Mouse (Mus musculus) ES-E14 (cell line): ENCODE measurements around the gene Kat2a. TPM values are rescaled to one million over a fixed set of nuclear protein-coding genes. Genes with fewer than 3 reads are reported as not detected.

Experiments used
- DNase-seq: peaks from one replicate; pipeline ENCODE4 v3.0.0-alpha.2; 2013; ENCODE audit warnings: low read depth, low spot score
- H3K27ac ChIP-seq: 2 replicates; pipeline ENCODE4 v1.5.1; 2012; ENCODE audit warnings: low read depth, mild to moderate bottlenecking, low read length, moderate library complexity, mixed read lengths; ENCODE audit not compliant: poor library complexity, insufficient read depth, severe bottlenecking
- H3K36me3 ChIP-seq: 2 replicates; pipeline ENCODE4 v1.6.1; 2012; ENCODE audit warnings: mild to moderate bottlenecking, low read length, moderate library complexity, mixed read lengths; ENCODE audit not compliant: control insufficient read depth, poor library complexity, insufficient read depth, severe bottlenecking
- H3K4me1 ChIP-seq, 2 experiments: fragments of 150-350 bp in 1 of 2; sonication (generic) in 1 of 2; 2 replicates each; pipeline ENCODE4 v1.6.1; 2012; ENCODE audit warnings: low read length in 2 of 2, mild to moderate bottlenecking in 1 of 2, mixed read lengths in 1 of 2; ENCODE audit not compliant: control insufficient read depth in 2 of 2, insufficient read depth in 2 of 2, poor library complexity in 1 of 2
- H3K4me3 ChIP-seq, 2 experiments: fragments of 150-350 bp in 1 of 2; sonication (generic) in 1 of 2; 2 replicates each; pipeline ENCODE4 v1.5.1; 2012; ENCODE audit warnings: low read length in 2 of 2, low read depth in 1 of 2, mild to moderate bottlenecking in 1 of 2, mixed read lengths in 1 of 2; ENCODE audit not compliant: insufficient read depth in 1 of 2, poor library complexity in 1 of 2, severe bottlenecking in 1 of 2
- H3K9ac ChIP-seq: 2 replicates; pipeline ENCODE4 v1.6.1; 2012; ENCODE audit warnings: low read depth, mild to moderate bottlenecking, low read length, mixed read lengths; ENCODE audit not compliant: poor library complexity, insufficient read depth, severe bottlenecking
- H3K9me3 ChIP-seq: fragments of 150-350 bp; sonication (generic); 2 replicates; pipeline ENCODE4 v1.6.1; 2012; ENCODE audit warnings: low read depth, mild to moderate bottlenecking, low read length; ENCODE audit not compliant: control insufficient read depth, insufficient read depth
- CHD2 ChIP-seq: IDR thresholded peaks from 2 replicates; pipeline ENCODE4 v1.6.1; 2014; ENCODE audit warnings: mild to moderate bottlenecking, low read depth, low read length, inconsistent platforms
- HCFC1 ChIP-seq: IDR thresholded peaks from 2 replicates; pipeline ENCODE4 v1.6.1; 2012; ENCODE audit warnings: low read length, inconsistent platforms, borderline replicate concordance; ENCODE audit not compliant: insufficient read depth
- MAFK ChIP-seq: IDR thresholded peaks from 2 replicates; pipeline ENCODE4 v1.6.1; 2014; ENCODE audit warnings: mild to moderate bottlenecking, low read depth, low read length, inconsistent platforms; ENCODE audit not compliant: insufficient read depth
- ZC3H11A ChIP-seq: IDR thresholded peaks from 2 replicates; pipeline ENCODE4 v1.6.1; 2012; ENCODE audit warnings: low read depth, mild to moderate bottlenecking, inconsistent platforms, low read length, borderline replicate concordance
- ZNF384 ChIP-seq: IDR thresholded peaks from 2 replicates; pipeline ENCODE4 v1.6.1; 2012; ENCODE audit warnings: low read depth, low read length, inconsistent platforms
- in situ Hi-C, 2 experiments: fragments of 600-800 bp; cut with MboI; formaldehyde crosslinking; loops; one replicate each; pipeline ENCODE4 v1.15.1; 2025; ENCODE audit warnings: low sequenced_read_pairs in 2 of 2, inconsistent platforms in 1 of 2; ENCODE audit not compliant: unreplicated experiment in 2 of 2
- total RNA-seq: library from RNA; depleted of rRNA; stranded (reverse); fragments of 300-350 nt; gene quantifications from 2 replicates; pipeline ENCODE4 v1.2.3, GENCODE M21; 2012

Kat2a gene
- total RNA-seq, 1 experiment = 44.4 TPM

DNA sequence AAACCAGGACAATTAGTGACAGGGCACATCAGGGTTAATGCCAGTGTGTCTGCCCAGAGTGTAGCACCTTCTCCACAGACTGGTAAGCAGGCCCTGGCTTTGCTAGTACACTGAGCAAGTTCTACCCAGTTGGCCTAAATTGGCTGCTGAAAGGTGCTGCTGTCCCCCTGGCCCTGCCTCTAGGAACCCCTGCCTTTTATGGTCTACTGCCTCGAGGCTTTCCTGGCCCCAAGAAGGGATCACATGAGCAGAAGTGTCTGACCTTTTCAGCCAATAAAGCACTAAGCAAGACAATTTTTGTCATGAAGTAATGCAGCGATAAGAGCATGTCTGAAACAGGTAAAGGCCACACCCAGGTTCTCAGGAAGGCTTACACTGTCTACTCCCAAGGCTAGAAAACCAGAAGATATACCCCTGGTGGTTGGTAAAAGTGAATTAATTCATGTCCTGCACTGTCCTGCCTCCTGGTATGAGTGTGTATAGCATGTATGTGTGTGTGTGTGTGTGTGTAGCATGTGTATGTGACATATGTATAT lies 10.3 kb upstream of the Kat2a start:
- H3K27ac ChIP-seq = no peak overlapping the region
- in situ Hi-C loops = no loop called here
- H3K4me1 ChIP-seq = peaks cover 13 to 31% of the 10 kb centered on the region in 2 experiments
- peaks cover 13% of the 10 kb centered on the region for H3K36me3 ChIP-seq
- no peak for TF ChIP-seq ZNF384
- TF ChIP-seq CHD2 = no peak
- TF ChIP-seq MAFK = no peak
- TF ChIP-seq HCFC1 = no peak
- no peak for TF ChIP-seq ZC3H11A
- no peaks in the 10 kb centered on the region for H3K9me3 ChIP-seq
- H3K9ac ChIP-seq = no peak overlapping the region
- no peak overlapping the region for H3K4me3 ChIP-seq
- no peak for DNase-seq

DNA sequence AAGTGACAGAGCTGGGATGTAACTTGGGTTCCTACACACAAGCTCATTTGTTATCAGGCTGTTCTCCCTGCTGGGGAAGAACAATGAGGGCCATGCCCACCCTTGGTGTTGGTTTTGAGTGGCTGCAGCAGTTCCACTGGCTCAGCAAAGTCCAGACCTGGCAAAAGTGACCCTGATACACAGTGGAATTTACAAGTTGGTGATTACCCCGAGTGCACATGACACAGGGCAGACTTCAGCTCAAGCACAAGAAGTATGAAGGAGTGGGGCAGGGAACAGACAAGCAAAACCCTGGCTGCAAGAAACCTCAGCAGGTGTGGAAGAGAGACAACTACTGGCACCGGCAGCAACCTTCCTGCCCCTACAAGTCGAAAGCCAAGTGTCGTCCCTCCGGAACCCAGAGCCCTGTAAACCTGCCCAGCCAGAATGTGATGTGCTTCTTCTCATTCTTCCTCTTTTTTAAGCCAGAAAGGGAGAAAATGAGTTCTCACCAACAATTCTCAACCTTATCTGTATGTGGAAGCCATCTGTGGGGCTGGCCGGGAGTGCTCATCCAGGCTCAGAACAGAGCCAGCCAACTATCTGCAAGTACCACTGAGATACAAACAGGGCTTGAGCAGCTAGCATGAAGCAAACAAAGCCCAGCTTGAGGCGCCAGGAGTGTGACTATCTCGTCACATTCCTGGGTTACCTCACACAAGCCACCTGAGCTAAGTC lies 9.7 kb upstream of the Kat2a start:
- Histone ChIP-seq H3K4me3 (no peak overlapping the region), H3K27ac (no peak overlapping the region)

DNA sequence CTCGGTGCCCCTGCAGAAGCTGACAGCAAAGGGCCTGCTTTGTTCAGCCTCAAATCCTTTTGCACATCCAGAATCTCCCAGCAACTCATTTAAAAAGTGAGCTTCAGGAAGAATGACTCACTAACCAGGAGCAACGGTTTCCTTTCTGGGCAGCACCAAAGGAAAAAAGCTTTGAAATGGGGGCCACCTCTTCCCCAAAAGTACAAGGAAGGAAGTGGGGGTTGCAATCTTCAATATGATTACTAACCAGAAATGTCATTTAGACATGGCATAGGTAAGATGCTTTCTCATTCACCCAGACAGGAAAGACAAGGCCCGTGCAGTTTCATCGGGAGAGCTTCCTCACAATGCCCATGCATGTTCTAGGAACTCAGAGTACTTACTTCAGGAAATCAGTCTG lies 9.0 kb upstream of the Kat2a start:
- Histone ChIP-seq H3K36me3 (peaks cover 17% of the 10 kb centered on the region), H3K4me1 (peaks cover 13 to 31% of the 10 kb centered on the region in 2 experiments), H3K9me3 (no peaks in the 10 kb centered on the region), H3K4me3 (no peak overlapping the region), H3K27ac (no peak overlapping the region), H3K9ac (no peak overlapping the region)
- TF ChIP-seq HCFC1 = no peak
- no peak for TF ChIP-seq MAFK
- no peak for TF ChIP-seq CHD2
- TF ChIP-seq ZNF384 = no peak
- no peak for TF ChIP-seq ZC3H11A
- in situ Hi-C loops = no loop called here
- no peak for DNase-seq

More for the DNA sequence above, 9.7 kb upstream of the Kat2a start:
- TF ChIP-seq HCFC1 (no peak), ZNF384 (no peak), ZC3H11A (no peak), MAFK (no peak), CHD2 (no peak)
- peaks cover 14% of the 10 kb centered on the region for H3K36me3 ChIP-seq
- no peaks in the 10 kb centered on the region for H3K9me3 ChIP-seq
- in situ Hi-C loops = no loop called here
- peaks cover 13 to 31% of the 10 kb centered on the region in 2 experiments for H3K4me1 ChIP-seq
- no peak overlapping the region for H3K9ac ChIP-seq
- DNase-seq = no peak

DNA sequence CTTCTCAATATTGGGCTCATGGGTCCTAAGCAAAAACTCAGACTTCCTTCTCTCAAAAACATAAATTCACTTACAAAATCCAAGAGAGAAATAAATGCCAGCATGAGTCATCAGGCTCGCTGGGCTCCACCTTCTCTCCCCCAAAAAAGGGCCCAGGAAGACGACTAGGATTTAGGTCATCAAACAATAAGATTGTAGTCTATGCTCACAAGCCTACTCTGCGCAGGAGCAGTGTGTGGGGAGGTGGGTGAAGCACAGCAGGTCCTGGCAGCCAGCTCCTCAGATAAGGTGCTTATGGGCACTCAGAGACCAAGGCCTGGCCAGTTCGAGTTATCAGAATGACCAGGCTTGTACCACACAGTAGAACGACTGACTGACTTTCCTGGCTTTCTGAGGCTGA lies 8.1 kb upstream of the Kat2a start:
- in situ Hi-C loops = no loop called here
- Histone ChIP-seq H3K27ac (no peak overlapping the region), H3K4me3 (no peak overlapping the region), H3K36me3 (peaks cover 24% of the 10 kb centered on the region), H3K9me3 (no peaks in the 10 kb centered on the region), H3K9ac (no peak overlapping the region), H3K4me1 (peaks cover 11 to 31% of the 10 kb centered on the region in 2 experiments)
- no peak for DNase-seq
- TF ChIP-seq CHD2 (no peak), ZC3H11A (no peak), ZNF384 (no peak), HCFC1 (no peak), MAFK (no peak)
